Mouse (Mus musculus) kidney, postnatal 0 days (tissue): ENCODE results near the gene Ilf3. TPM values are rescaled to one million over a fixed set of nuclear protein-coding genes. Genes with fewer than 3 reads are reported as not detected.

Source experiments
- ATAC-seq: fragments of 200-750 bp; cut with Nextera tagmentation; replicated peaks from 2 replicates; pipeline ENCODE4 v1.8.0; 2017; ENCODE audit warnings: low read depth, moderate number of reproducible peaks, moderate TSS enrichment, moderate library complexity; ENCODE audit not compliant: low FRiP score
- DNase-seq: peaks from one replicate; pipeline ENCODE4 v3.0.0-alpha.2; 2016; ENCODE audit warnings: low spot score
- H3K27ac ChIP-seq: fragments of 300-500 bp; sonication (generic); 2 replicates; pipeline ENCODE4 v1.5.1; 2014; ENCODE audit warnings: mild to moderate bottlenecking
- H3K27me3 ChIP-seq: fragments of 300-500 bp; sonication (generic); 2 replicates; pipeline ENCODE4 v1.6.1; 2014; ENCODE audit warnings: low read length, mixed read lengths; ENCODE audit not compliant: insufficient read depth
- H3K36me3 ChIP-seq: fragments of 300-500 bp; sonication (generic); 2 replicates; pipeline ENCODE4 v1.6.1; 2014; ENCODE audit warnings: low read length, mixed read lengths; ENCODE audit not compliant: insufficient read depth
- H3K4me1 ChIP-seq: fragments of 300-500 bp; sonication (generic); replicated peaks from 2 replicates; pipeline ENCODE4 v1.6.1; 2014; ENCODE audit warnings: antibody characterized with exemption, low read length, mixed read lengths; ENCODE audit not compliant: insufficient read depth
- H3K4me2 ChIP-seq: fragments of 300-500 bp; sonication (generic); 2 replicates; pipeline ENCODE4 v1.6.1; 2014; ENCODE audit warnings: mild to moderate bottlenecking, low read length, moderate library complexity, mixed read lengths
- H3K4me3 ChIP-seq: fragments of 300-500 bp; sonication (generic); replicated peaks from 2 replicates; pipeline ENCODE4 v1.5.1; 2014; ENCODE audit warnings: low read depth, low read length
- H3K9ac ChIP-seq: fragments of 300-500 bp; sonication (generic); 2 replicates; pipeline ENCODE4 v1.6.1; 2014; ENCODE audit warnings: low read depth, low read length
- H3K9me3 ChIP-seq: fragments of 300-500 bp; sonication (generic); replicated peaks from 2 replicates; pipeline ENCODE4 v1.6.1; 2016; ENCODE audit warnings: low read length, inconsistent platforms, mixed read lengths
- CTCF ChIP-seq: IDR thresholded peaks from 2 replicates; pipeline ENCODE4 v1.5.1; 2016; ENCODE audit warnings: antibody characterized with exemption, low read depth, mild to moderate bottlenecking, moderate library complexity
- WGBS: fragments of 180-500 bp; shearing (Covaris S2); extraction: QIAGEN DNeasy Blood & Tissue Kit; methylation state at CpG from one replicate; pipeline ENCODE4 v1.1.7; 2014; 5-methylcytosine and 5-hydroxymethylcytosine counted together
- polyA plus RNA-seq: library from polyadenylated mRNA; unstranded; fragments of >200 nt; fragmentation: Nextera tagmentation; extraction: Ambion mirVana; gene quantifications from 2 replicates; pipeline ENCODE4 v1.2.1, GENCODE M21; 2015

Gene Ilf3
- polyA plus RNA-seq, 1 experiment from 2014 or later = 113 TPM

DNA sequence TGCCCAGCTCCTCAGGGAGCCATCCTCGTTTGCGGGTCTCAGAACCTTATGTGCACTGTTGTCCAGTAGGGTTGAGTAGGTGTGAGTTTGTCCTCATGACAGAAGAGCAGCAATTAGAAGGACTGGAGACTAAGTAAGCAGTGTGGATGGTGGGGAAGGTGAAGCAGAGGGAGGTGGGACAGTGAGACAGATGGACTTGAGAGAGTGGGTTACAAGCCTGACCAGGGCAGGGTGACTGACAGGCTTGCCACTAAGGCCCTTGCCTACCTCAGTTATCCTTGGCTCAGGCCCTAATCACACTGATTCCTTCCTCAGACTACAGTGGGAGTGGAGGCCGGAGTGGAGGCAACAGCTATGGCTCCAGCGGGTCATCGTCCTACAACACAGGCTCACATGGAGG is 36.1 kb downstream of the Ilf3 start:
- H3K27me3 ChIP-seq = no peaks in the 10 kb centered on the region
- H3K4me1 ChIP-seq = no peaks in the 10 kb centered on the region
- WGBS = 94% methylated on average over 5 of the region's 5 CpGs
- ATAC-seq (no peak), DNase-seq (no peak)
- H3K9ac ChIP-seq = no peak overlapping the region
- H3K9me3 ChIP-seq = no peaks in the 10 kb centered on the region
- no peak overlapping the region for H3K27ac ChIP-seq
- no peak overlapping the region for H3K4me2 ChIP-seq
- TF ChIP-seq CTCF = no peak
- H3K36me3 ChIP-seq = peaks cover 77% of the 10 kb centered on the region
- H3K4me3 ChIP-seq = no peak overlapping the region

DNA sequence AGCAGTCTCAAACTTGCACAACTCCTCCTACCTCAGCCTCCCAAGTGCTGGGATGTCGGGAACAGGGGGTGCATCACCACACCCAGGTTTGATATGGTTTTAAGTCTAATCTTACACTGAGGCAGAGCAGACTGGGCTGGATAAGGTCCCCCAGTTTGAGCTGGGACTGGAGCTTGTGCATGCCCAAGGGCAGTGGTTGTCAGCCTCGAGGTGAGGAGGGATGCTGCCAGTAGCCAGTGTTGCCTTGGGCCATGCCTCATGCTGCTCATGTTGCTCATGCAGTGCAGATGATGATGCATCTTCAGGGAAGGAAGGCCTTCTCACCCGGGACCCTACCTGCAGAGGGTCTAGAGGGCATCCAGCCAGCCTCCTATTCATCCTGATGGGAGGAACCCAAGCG is 37.9 kb downstream of the Ilf3 start:
- ATAC-seq = no peak
- Histone ChIP-seq H3K27me3 (no peaks in the 10 kb centered on the region), H3K4me1 (no peaks in the 10 kb centered on the region), H3K9ac (no peak overlapping the region), H3K4me2 (no peak overlapping the region), H3K4me3 (no peak overlapping the region), H3K9me3 (no peaks in the 10 kb centered on the region), H3K27ac (no peak overlapping the region), H3K36me3 (peaks cover 61% of the 10 kb centered on the region)
- no peak for DNase-seq
- 65% methylated on average over 4 of the region's 4 CpGs for WGBS
- no peak for TF ChIP-seq CTCF

DNA sequence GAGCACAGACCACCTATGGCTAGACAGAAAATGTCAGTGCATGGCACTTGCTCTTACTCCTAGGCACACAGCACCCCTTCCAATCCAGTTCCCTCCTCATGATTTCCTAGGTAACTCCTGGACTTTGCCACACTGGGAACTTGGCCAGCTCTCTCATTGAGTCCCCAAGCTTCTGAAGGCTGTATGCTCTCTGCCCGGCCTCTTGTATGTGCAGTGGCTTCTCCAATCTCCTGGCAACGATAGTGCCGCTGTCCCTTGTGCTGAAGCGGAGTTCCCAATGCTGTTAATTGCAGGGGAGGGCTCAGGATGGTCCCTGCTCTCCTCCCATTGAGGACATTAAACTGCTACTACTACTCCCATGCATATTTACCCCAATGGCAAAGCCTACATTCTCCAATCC is 40.3 kb downstream of the Ilf3 start:
- H3K4me1 ChIP-seq = no peaks in the 10 kb centered on the region
- H3K27ac ChIP-seq = no peak overlapping the region
- DNase-seq = peak; percentile 66
- peaks cover 40% of the 10 kb centered on the region for H3K36me3 ChIP-seq
- 14% methylated on average over 4 of the region's 4 CpGs for WGBS
- TF ChIP-seq CTCF = no peak
- H3K27me3 ChIP-seq = no peaks in the 10 kb centered on the region
- no peaks in the 10 kb centered on the region for H3K9me3 ChIP-seq
- H3K4me2 ChIP-seq = no peak overlapping the region
- ATAC-seq = no peak; the same call in 1 of the 2 replicates
- no peak overlapping the region for H3K4me3 ChIP-seq
- no peak overlapping the region for H3K9ac ChIP-seq

DNA sequence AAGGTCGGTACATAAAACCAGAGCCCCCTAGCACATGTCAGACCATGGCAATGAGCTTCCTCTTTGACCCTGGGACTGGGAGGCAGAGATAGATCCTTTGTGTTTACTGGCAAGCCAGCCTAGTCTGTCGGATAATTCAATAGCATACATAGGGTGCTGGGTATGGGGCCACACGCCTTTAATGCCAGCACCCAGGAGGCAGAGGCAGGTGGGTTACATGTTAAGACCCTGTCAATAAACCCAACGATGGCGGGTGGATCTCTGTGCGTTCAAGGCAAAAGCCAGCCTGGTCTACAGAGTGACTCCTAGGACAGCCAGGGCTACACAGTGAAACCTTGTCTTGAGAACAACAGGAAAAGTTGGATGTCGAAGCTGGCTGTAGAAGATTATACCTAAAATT is 41.0 kb downstream of the Ilf3 start:
- Histone ChIP-seq H3K4me1 (no peaks in the 10 kb centered on the region), H3K27ac (no peak overlapping the region), H3K4me2 (no peak overlapping the region), H3K36me3 (peaks cover 35% of the 10 kb centered on the region), H3K4me3 (no peak overlapping the region), H3K9ac (no peak overlapping the region), H3K27me3 (no peaks in the 10 kb centered on the region), H3K9me3 (no peaks in the 10 kb centered on the region)
- no peak for TF ChIP-seq CTCF
- WGBS = 69% methylated on average over 7 of the region's 7 CpGs
- no peak for DNase-seq
- ATAC-seq = no peak

DNA sequence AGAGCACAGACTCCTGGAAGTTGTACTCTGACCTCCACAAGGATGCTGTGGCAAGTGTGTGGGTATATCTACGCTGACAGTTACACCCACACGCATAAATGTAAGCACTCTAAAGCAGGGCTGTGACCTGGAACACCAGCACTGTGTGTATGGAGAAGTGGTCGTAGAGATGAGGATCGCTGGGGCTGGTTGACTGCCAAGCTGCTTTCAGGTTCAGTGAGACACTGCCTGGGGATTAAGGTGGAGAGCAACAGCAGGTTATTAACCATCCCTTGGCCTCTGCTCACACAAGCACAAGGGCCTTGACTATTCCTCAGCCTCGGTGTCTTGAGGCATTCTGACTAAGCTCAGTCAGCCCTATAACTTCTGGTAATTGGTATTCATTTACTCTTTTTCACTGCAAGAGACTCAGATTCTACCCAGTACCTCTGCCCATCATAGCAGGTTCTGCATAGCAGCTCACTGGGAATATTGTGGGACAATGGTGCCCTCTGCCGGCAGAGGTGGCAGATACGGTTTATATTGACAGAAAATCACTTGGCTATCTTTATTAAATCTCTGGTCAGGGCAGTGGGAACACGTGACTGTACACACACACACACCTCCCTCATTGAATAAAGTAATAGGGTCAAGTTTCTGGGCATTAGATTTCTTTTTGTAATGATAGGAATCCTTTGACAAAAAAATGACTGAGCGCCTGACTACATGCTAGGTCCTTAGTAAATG is 42.1 kb downstream of the Ilf3 start:
- WGBS = 28% methylated on average over 9 of the region's 9 CpGs
- no peak overlapping the region for H3K4me3 ChIP-seq
- DNase-seq (peak; percentile 87), ATAC-seq (peak; percentile 7; the same call in 1 of the 2 replicates)
- H3K27ac ChIP-seq = no peak overlapping the region
- TF ChIP-seq CTCF = peak; percentile 82
- no peaks in the 10 kb centered on the region for H3K9me3 ChIP-seq
- H3K9ac ChIP-seq = no peak overlapping the region
- no peaks in the 10 kb centered on the region for H3K4me1 ChIP-seq
- peaks cover 27% of the 10 kb centered on the region for H3K36me3 ChIP-seq
- no peaks in the 10 kb centered on the region for H3K27me3 ChIP-seq
- H3K4me2 ChIP-seq = no peak overlapping the region

DNA sequence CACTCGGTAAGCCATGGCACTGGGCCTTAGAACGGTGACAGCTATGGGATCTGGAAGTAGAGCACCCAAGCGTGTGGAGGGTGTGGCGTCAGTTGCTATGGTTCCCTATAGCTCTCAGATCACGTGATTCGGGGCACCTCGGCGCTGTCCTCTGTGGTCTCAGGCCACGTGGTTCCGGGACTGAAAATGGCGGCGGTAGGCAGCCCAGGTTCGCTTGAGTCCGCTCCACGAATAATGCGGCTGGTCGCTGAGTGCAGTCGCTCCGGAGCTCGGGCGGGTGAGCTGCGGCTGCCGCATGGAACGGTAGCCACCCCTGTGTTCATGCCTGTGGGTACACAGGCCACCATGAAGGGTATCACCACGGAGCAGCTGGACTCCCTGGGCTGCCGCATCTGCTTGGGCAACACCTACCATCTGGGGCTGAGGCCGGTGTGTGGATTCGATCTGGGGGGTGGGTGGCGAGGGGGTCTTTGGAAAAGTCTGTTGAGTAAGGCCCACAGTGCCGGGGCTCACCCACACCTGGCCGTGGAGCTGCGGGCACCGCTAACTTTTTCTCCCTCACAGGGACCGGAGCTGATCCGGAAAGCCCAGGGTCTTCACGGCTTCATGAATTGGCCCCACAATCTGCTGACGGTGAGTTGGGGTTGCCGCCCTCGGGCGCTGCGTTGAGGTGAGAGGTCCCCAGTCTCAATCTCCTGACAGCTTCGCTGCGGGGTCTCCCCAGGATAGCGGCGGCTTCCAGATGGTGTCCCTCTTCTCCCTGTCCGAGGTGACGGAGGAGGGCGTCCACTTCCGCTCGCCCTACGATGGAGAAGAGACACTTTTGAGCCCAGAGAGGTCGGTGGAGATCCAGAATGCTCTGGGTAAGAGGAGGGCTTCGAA is 44.2 kb downstream of the Ilf3 start, which contains the start of gene Qtrt1:
Gene Qtrt1, plus strand, starts transcription at position 169 of the 882 bp plus-strand sequence.
- H3K9ac ChIP-seq = peak within 1 kb of the TSS; percentile 74
- H3K4me2 ChIP-seq = peak within 1 kb of the TSS; percentile 94
- no peaks in the 10 kb centered on the region for H3K27me3 ChIP-seq
- no peaks in the 10 kb centered on the region for H3K9me3 ChIP-seq
- under 1% methylated on average over 53 of the region's 53 CpGs for WGBS
- no peaks in the 10 kb centered on the region for H3K4me1 ChIP-seq
- peak within 1 kb of the TSS; percentile 71 for H3K27ac ChIP-seq
- ATAC-seq = peak; percentile 95
- TF ChIP-seq CTCF = no peak
- H3K4me3 ChIP-seq = peak within 1 kb of the TSS; percentile 80
- DNase-seq = peak; percentile 97
- H3K36me3 ChIP-seq = peaks cover 16% of the 10 kb centered on the region; the same call in 1 of the 2 replicates
